Mouse (Mus musculus) CH12.LX (cell line): ENCODE data around the gene Morc3. TPM values are rescaled to one million over a fixed set of nuclear protein-coding genes. Genes with fewer than 3 reads are reported as not detected.

Experiments
- DNase-seq: peaks from one replicate; pipeline ENCODE4 v3.0.0-alpha.2; 2013; ENCODE audit errors: extremely low read depth
- H3K27ac ChIP-seq: 2 replicates; pipeline ENCODE4 v1.5.1; 2012; ENCODE audit warnings: low read depth, mild to moderate bottlenecking, control low read depth, moderate library complexity; ENCODE audit not compliant: insufficient read depth
- H3K27me3 ChIP-seq: replicated peaks from 2 replicates; pipeline ENCODE3; 2012; ENCODE audit warnings: inconsistent platforms
- H3K36me3 ChIP-seq, 2 experiments: replicated peaks in 1 of 2; 2 replicates each; pipeline versions ENCODE3 to v1.6.1; 2012; ENCODE audit warnings: inconsistent platforms in 1 of 2, low read length in 1 of 2, mild to moderate bottlenecking in 1 of 2, mixed read lengths in 1 of 2, moderate library complexity in 1 of 2; ENCODE audit not compliant: control insufficient read depth in 1 of 2, insufficient read depth in 1 of 2
- H3K4me1 ChIP-seq, 2 experiments: 2 replicates each; pipeline ENCODE4 v1.6.1; 2012; ENCODE audit warnings: inconsistent platforms in 1 of 2, moderate library complexity in 1 of 2; ENCODE audit not compliant: insufficient read depth in 2 of 2, control insufficient read depth in 1 of 2
- H3K4me2 ChIP-seq: 2 replicates; pipeline ENCODE4 v1.6.1; 2012; ENCODE audit warnings: low read depth, mild to moderate bottlenecking, control low read depth; ENCODE audit not compliant: poor library complexity, insufficient read depth, severe bottlenecking
- H3K4me3 ChIP-seq, 3 experiments: fragments of 150-350 bp in 1 of 3; sonication (generic) in 1 of 3; replicated peaks in 1 of 3; 2 replicates each; pipeline versions ENCODE3 to v1.5.1; 2011 to 2012; ENCODE audit warnings: low read depth in 2 of 3, low read length in 2 of 3, mild to moderate bottlenecking in 2 of 3, moderate library complexity in 2 of 3, control low read depth in 1 of 3, improper control_type of control experiment in 1 of 3, inconsistent platforms in 1 of 3, mixed read lengths in 1 of 3; ENCODE audit not compliant: poor library complexity in 1 of 3
- H3K79me2 ChIP-seq: replicated peaks from 2 replicates; pipeline ENCODE4 v1.6.1; 2012; ENCODE audit warnings: mild to moderate bottlenecking, moderate library complexity; ENCODE audit not compliant: control insufficient read depth, poor library complexity, insufficient read depth, severe bottlenecking; ENCODE audit errors: extremely low read depth
- H3K9ac ChIP-seq: 2 replicates; pipeline ENCODE4 v1.6.1; 2012; ENCODE audit warnings: low read depth, mild to moderate bottlenecking, control low read depth, moderate library complexity; ENCODE audit not compliant: insufficient read depth
- H3K9me3 ChIP-seq: replicated peaks from 2 replicates; pipeline ENCODE3; 2012; ENCODE audit warnings: low read length, inconsistent platforms, mixed read lengths
- BHLHE40 ChIP-seq: IDR thresholded peaks from 2 replicates; pipeline ENCODE4 v1.6.1; 2011; ENCODE audit warnings: mild to moderate bottlenecking, low read depth, low read length, improper control_type of control experiment
- CHD2 ChIP-seq: IDR thresholded peaks from 2 replicates; pipeline ENCODE4 v1.6.1; 2011; ENCODE audit warnings: low read length, improper control_type of control experiment
- ETS1 ChIP-seq: conservative IDR thresholded peaks from 2 replicates; pipeline ENCODE4 v1.6.1; 2012; ENCODE audit warnings: low read depth, mild to moderate bottlenecking, inconsistent platforms, low read length, improper control_type of control experiment, moderate library complexity
- HCFC1 ChIP-seq: IDR thresholded peaks from 2 replicates; pipeline ENCODE4 v1.6.1; 2012; ENCODE audit warnings: low read depth, mild to moderate bottlenecking, inconsistent platforms, low read length, improper control_type of control experiment
- IRF4 ChIP-seq: IDR thresholded peaks from 2 replicates; pipeline ENCODE4 v1.6.1; 2014; ENCODE audit warnings: low read depth, mild to moderate bottlenecking, inconsistent platforms, low read length, improper control_type of control experiment
- JUN ChIP-seq: IDR thresholded peaks from 2 replicates; pipeline ENCODE4 v1.6.1; 2011; ENCODE audit warnings: low read depth, mild to moderate bottlenecking, low read length, improper control_type of control experiment, moderate library complexity; ENCODE audit not compliant: insufficient read depth
- KAT2A ChIP-seq: IDR thresholded peaks from 2 replicates; pipeline ENCODE4 v1.6.1; 2012; ENCODE audit warnings: low read length, improper control_type of control experiment, inconsistent platforms; ENCODE audit not compliant: insufficient replicate concordance
- MAFK ChIP-seq: IDR thresholded peaks from 2 replicates; pipeline ENCODE4 v1.6.1; 2011; ENCODE audit warnings: low read length, improper control_type of control experiment; ENCODE audit not compliant: insufficient replicate concordance
- MAZ ChIP-seq: IDR thresholded peaks from 2 replicates; pipeline ENCODE4 v1.6.1; 2012; ENCODE audit warnings: low read depth, mild to moderate bottlenecking, inconsistent platforms, low read length, improper control_type of control experiment, moderate library complexity
- MEF2A ChIP-seq: IDR thresholded peaks from 2 replicates; pipeline ENCODE4 v1.6.1; 2014; ENCODE audit warnings: low read depth, mild to moderate bottlenecking, inconsistent platforms, low read length, improper control_type of control experiment, borderline replicate concordance
- MXI1 ChIP-seq: IDR thresholded peaks from 2 replicates; pipeline ENCODE4 v1.6.1; 2011; ENCODE audit warnings: mild to moderate bottlenecking, low read depth, low read length, improper control_type of control experiment
- MYC ChIP-seq: IDR thresholded peaks from 2 replicates; pipeline ENCODE4 v1.6.1; 2011; ENCODE audit warnings: low read depth, mild to moderate bottlenecking, improper control_type of control experiment, low read length
- NELFE ChIP-seq: IDR thresholded peaks from 2 replicates; pipeline ENCODE4 v1.6.1; 2011; ENCODE audit warnings: low read depth, low read length, improper control_type of control experiment
- PAX5 ChIP-seq: IDR thresholded peaks from 2 replicates; pipeline ENCODE4 v1.6.1; 2012; ENCODE audit warnings: low read length, inconsistent platforms, mixed read lengths
- POLR2A ChIP-seq: IDR thresholded peaks from 2 replicates; pipeline ENCODE4 v1.6.1; 2011; ENCODE audit warnings: low read depth, mild to moderate bottlenecking, improper control_type of control experiment, low read length
- SIN3A ChIP-seq: IDR thresholded peaks from 2 replicates; pipeline ENCODE4 v1.6.1; 2012; ENCODE audit warnings: low read length, improper control_type of control experiment, inconsistent platforms
- SMC3 ChIP-seq: IDR thresholded peaks from 2 replicates; pipeline ENCODE4 v1.6.1; 2011; ENCODE audit warnings: low read depth, low read length, improper control_type of control experiment
- TBP ChIP-seq: conservative IDR thresholded peaks from 2 replicates; pipeline ENCODE4 v1.6.1; 2011; ENCODE audit warnings: low read depth, low read length, improper control_type of control experiment
- UBTF ChIP-seq: IDR thresholded peaks from 2 replicates; pipeline ENCODE4 v1.6.1; 2012; ENCODE audit warnings: low read depth, mild to moderate bottlenecking, inconsistent platforms, low read length, improper control_type of control experiment, moderate library complexity
- USF1 ChIP-seq: IDR thresholded peaks from 2 replicates; pipeline ENCODE4 v1.6.1; 2014; ENCODE audit warnings: low read depth, mild to moderate bottlenecking, inconsistent platforms, low read length, improper control_type of control experiment
- ZKSCAN1 ChIP-seq: IDR thresholded peaks from 2 replicates; pipeline ENCODE4 v1.6.1; 2012; ENCODE audit warnings: low read depth, inconsistent platforms, low read length, improper control_type of control experiment, borderline replicate concordance
- ZMIZ1 ChIP-seq: IDR thresholded peaks from 2 replicates; pipeline ENCODE4 v1.6.1; 2012; ENCODE audit warnings: low read depth, mild to moderate bottlenecking, inconsistent platforms, low read length, improper control_type of control experiment
- ZNF384 ChIP-seq: IDR thresholded peaks from 2 replicates; pipeline ENCODE4 v1.6.1; 2012; ENCODE audit warnings: low read depth, low read length, improper control_type of control experiment, inconsistent platforms
- dilution Hi-C: fragments of 300-500 bp; cut with MboI; formaldehyde crosslinking; loops from 2 replicates; pipeline ENCODE4 v1.14.3; 2020; ENCODE audit warnings: low sequenced_read_pairs; ENCODE audit not compliant: extremely low pct_unique_long_range_greater_than_20kb, extremely low pct_ligation_motif_present
- in situ Hi-C: fragments of 300-500 bp; cut with MboI; formaldehyde crosslinking; loops from 3 replicates; pipeline ENCODE4 v1.14.3; 2019; ENCODE audit warnings: low sequenced_read_pairs, low pct_ligation_motif_present, low pct_unique_long_range_greater_than_20kb, mixed read lengths
- polyA plus RNA-seq: library from polyadenylated mRNA; unstranded; fragments of >175 nt; gene quantifications from 2 replicates; pipeline ENCODE4 v1.2.1, GENCODE M21; 2012; ENCODE audit warnings: low read depth; ENCODE audit not compliant: insufficient read length
- total RNA-seq, 2 experiments: library from RNA; depleted of rRNA; stranded (reverse); fragments of 300-350 nt in 1 of 2; fragments of >200 nt in 1 of 2; gene quantifications; 2 replicates each; pipeline ENCODE4 v1.2.3; 2012 to 2014

The Morc3 gene
- total and polyA plus RNA-seq, 3 experiments, result 17.8 to 53.2 (median 25.4) TPM

- no peak overlapping the region for H3K27ac ChIP-seq
Observed at GRCm38 (mm10) chr16:93829526-93829925, 2.4 kb upstream of the Morc3 start.

DNA sequence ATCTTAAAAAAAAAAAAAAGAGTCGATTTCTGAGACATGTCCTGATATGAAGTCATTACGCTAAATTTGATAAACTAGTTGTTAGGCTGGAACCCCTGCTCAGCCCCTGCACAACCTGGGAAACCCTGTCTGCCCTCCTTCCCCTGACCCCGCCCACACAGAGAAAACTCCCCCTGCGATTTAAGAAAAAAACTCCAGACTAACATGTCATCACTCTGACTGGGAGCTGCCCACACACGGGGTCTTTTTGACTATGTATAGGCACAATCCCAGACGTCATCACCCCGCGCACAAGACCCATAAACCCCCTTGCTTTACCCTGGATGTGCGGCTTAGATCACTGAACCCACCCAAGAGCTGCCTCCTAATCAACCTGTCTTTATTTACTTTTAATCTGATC lies 1.9 kb upstream of the Morc3 start:
- Histone ChIP-seq H3K27me3 (no peaks in the 10 kb centered on the region), H3K79me2 (peaks cover 25% of the 10 kb centered on the region), H3K27ac (no peak overlapping the region), H3K4me3 (no peak overlapping the region), H3K36me3 (peaks cover 0 to 12% of the 10 kb centered on the region in 2 experiments), H3K9ac (no peak overlapping the region), H3K9me3 (peaks cover 10% of the 10 kb centered on the region), H3K4me1 (peaks cover 0 to 38% of the 10 kb centered on the region in 2 experiments; a peak in 2 of 4 replicates), H3K4me2 (no peak overlapping the region)
- in situ Hi-C loops, result loop anchor here (10.0 kb wide), 1 partner anchor 45 kb away; no protein-coding TSS in a partner anchor
- no peak for DNase-seq
- TF ChIP-seq ZNF384, result no peak
- no peak for TF ChIP-seq MYC
- no peak for TF ChIP-seq JUN
- no peak for TF ChIP-seq IRF4
- no peak for TF ChIP-seq HCFC1
- TF ChIP-seq MAZ, result no peak
- TF ChIP-seq MAFK, result no peak
- TF ChIP-seq USF1, result no peak
- no peak for TF ChIP-seq BHLHE40
- TF ChIP-seq KAT2A, result no peak
- no peak for TF ChIP-seq MXI1
- dilution Hi-C loops, result no loop called here

More at GRCm38 (mm10) chr16:93829526-93829925, 2.4 kb upstream of the Morc3 start:
- Histone ChIP-seq H3K9me3 (peaks cover 10% of the 10 kb centered on the region), H3K9ac (no peak overlapping the region), H3K4me3 (no peak overlapping the region), H3K4me2 (no peak overlapping the region), H3K79me2 (peaks cover 20% of the 10 kb centered on the region), H3K4me1 (peaks cover 0 to 32% of the 10 kb centered on the region in 2 experiments; a peak in 2 of 4 replicates), H3K36me3 (peaks cover 0 to 8% of the 10 kb centered on the region in 2 experiments), H3K27me3 (no peaks in the 10 kb centered on the region)
- no peak for DNase-seq
- in situ Hi-C loops, result no loop called here
- no peak for TF ChIP-seq POLR2A
- dilution Hi-C loops, result no loop called here

- Histone ChIP-seq H3K27me3 (no peaks in the 10 kb centered on the region), H3K4me1 (peaks cover 0 to 44% of the 10 kb centered on the region in 2 experiments; a peak in 2 of 4 replicates), H3K27ac (no peak overlapping the region), H3K4me2 (no peak overlapping the region; the same call in 1 of the 2 replicates), H3K9ac (no peak overlapping the region), H3K79me2 (peaks cover 34% of the 10 kb centered on the region), H3K4me3 (no peak overlapping the region), H3K36me3 (peaks cover 0 to 19% of the 10 kb centered on the region in 2 experiments), H3K9me3 (peaks cover 10% of the 10 kb centered on the region)
- DNase-seq, result peak; percentile 85
- dilution Hi-C loops (no loop called here), in situ Hi-C loops (loop anchor here (10.0 kb wide), 1 partner anchor 46 kb away; no protein-coding TSS in a partner anchor)
- no peak for TF ChIP-seq MAZ
- TF ChIP-seq MYC, result 0 out of 2 replicates have a peak, but pooled peaks have one; percentile 36
- peak; percentile 80 for TF ChIP-seq SIN3A
- TF ChIP-seq CHD2, result 0 out of 2 replicates have a peak, but pooled peaks have one; percentile 27
- no peak for TF ChIP-seq TBP
- no peak for TF ChIP-seq PAX5
- no peak for TF ChIP-seq MXI1
- no peak for TF ChIP-seq USF1
- TF ChIP-seq BHLHE40, result peak; percentile 58
- TF ChIP-seq ETS1, result peak; percentile 77
- no peak for TF ChIP-seq ZMIZ1
- peak; percentile 43; the same call in 1 of the 2 replicates for TF ChIP-seq IRF4
- no peak for TF ChIP-seq ZKSCAN1
- TF ChIP-seq UBTF, result no peak
- TF ChIP-seq HCFC1, result no peak
- peak; percentile 77 for TF ChIP-seq MEF2A
- no peak for TF ChIP-seq SMC3
- no peak for TF ChIP-seq JUN
- TF ChIP-seq ZNF384, result no peak
- no peak for TF ChIP-seq NELFE
- peak; percentile 39; the same call in 1 of the 2 replicates for TF ChIP-seq MAFK
Observed at GRCm38 (mm10) chr16:93830916-93831315, 1.0 kb upstream of the Morc3 start.
